Mouse (Mus musculus) MEL (cell line): ENCODE results near the gene Rcc1l. TPM values are rescaled to one million over a fixed set of nuclear protein-coding genes. Genes with fewer than 3 reads are reported as not detected.
A peak's percentile ranks its signal among the peaks of the same experiment; 100 is the strongest.

ENCODE experiments used
- DNase-seq: peaks from one replicate; pipeline ENCODE4 v3.0.0; 2011; ENCODE audit warnings: low read depth, low spot score
- H3K27ac ChIP-seq: 2 replicates; pipeline ENCODE4 v1.5.1; 2012; ENCODE audit warnings: low read depth, mild to moderate bottlenecking, control low read depth, low read length, moderate library complexity; ENCODE audit not compliant: control insufficient read depth
- H3K27me3 ChIP-seq, 2 experiments: fragments of 150-350 bp in 1 of 2; sonication (generic) in 1 of 2; 2 replicates each; pipeline ENCODE4 v1.6.1; 2012; ENCODE audit warnings: low read length in 2 of 2, mild to moderate bottlenecking in 2 of 2, improper control_type of control experiment in 1 of 2, moderate library complexity in 1 of 2; ENCODE audit not compliant: insufficient read depth in 2 of 2, control insufficient read depth in 1 of 2
- H3K36me3 ChIP-seq, 2 experiments: 2 replicates each; pipeline ENCODE4 v1.6.1; 2012 to 2014; ENCODE audit warnings: low read length in 2 of 2, improper control_type of control experiment in 1 of 2, inconsistent platforms in 1 of 2, mild to moderate bottlenecking in 1 of 2; ENCODE audit not compliant: insufficient read depth in 2 of 2, control insufficient read depth in 1 of 2
- H3K4me1 ChIP-seq, 2 experiments: fragments of 150-350 bp in 1 of 2; sonication (generic) in 1 of 2; 2 replicates each; pipeline ENCODE4 v1.6.1; 2012; ENCODE audit warnings: low read length in 2 of 2, improper control_type of control experiment in 1 of 2, mild to moderate bottlenecking in 1 of 2; ENCODE audit not compliant: insufficient read depth in 2 of 2, control insufficient read depth in 1 of 2
- H3K4me3 ChIP-seq, 2 experiments: fragments of 150-350 bp in 1 of 2; sonication (generic) in 1 of 2; 2 replicates each; pipeline ENCODE4 v1.5.1; 2012; ENCODE audit warnings: low read depth in 2 of 2, low read length in 2 of 2, mild to moderate bottlenecking in 2 of 2, moderate library complexity in 2 of 2, control low read depth in 1 of 2, improper control_type of control experiment in 1 of 2; ENCODE audit not compliant: control insufficient read depth in 1 of 2, insufficient read depth in 1 of 2
- H3K79me2 ChIP-seq: 2 replicates; pipeline ENCODE4 v1.6.1; 2012; ENCODE audit warnings: mild to moderate bottlenecking, low read length, moderate library complexity; ENCODE audit not compliant: control insufficient read depth, poor library complexity, insufficient read depth
- H3K9ac ChIP-seq: 2 replicates; pipeline ENCODE4 v1.6.1; 2012; ENCODE audit warnings: low read depth, mild to moderate bottlenecking, control low read depth, low read length, moderate library complexity; ENCODE audit not compliant: control insufficient read depth, poor library complexity, severe bottlenecking
- H3K9me3 ChIP-seq: fragments of 150-350 bp; sonication (generic); replicated peaks from 2 replicates; pipeline ENCODE4 v1.6.1; 2012; ENCODE audit warnings: mild to moderate bottlenecking, low read length, improper control_type of control experiment, moderate library complexity; ENCODE audit not compliant: insufficient read depth
- BHLHE40 ChIP-seq: IDR thresholded peaks from 2 replicates; pipeline ENCODE4 v1.6.1; 2012; ENCODE audit warnings: low read depth, mild to moderate bottlenecking, inconsistent platforms, low read length, improper control_type of control experiment, borderline replicate concordance
- CTCF ChIP-seq, 3 experiments: IDR thresholded peaks in 2 of 3; conservative IDR thresholded peaks in 1 of 3; 2 replicates each; pipeline ENCODE4 v1.5.1; 2011 to 2012; ENCODE audit warnings: low read length in 3 of 3, low read depth in 2 of 3, mild to moderate bottlenecking in 2 of 3, improper control_type of control experiment in 1 of 3, inconsistent platforms in 1 of 3, mixed read lengths in 1 of 3, moderate library complexity in 1 of 3; ENCODE audit not compliant: control insufficient read depth in 1 of 3, insufficient read depth in 1 of 3, poor library complexity in 1 of 3, severe bottlenecking in 1 of 3
- JUND ChIP-seq: IDR thresholded peaks from 2 replicates; pipeline ENCODE4 v1.6.1; 2011; ENCODE audit warnings: low read depth, mild to moderate bottlenecking, improper control_type of control experiment, low read length
- MAFK ChIP-seq: IDR thresholded peaks from 2 replicates; pipeline ENCODE4 v1.6.1; 2011; ENCODE audit warnings: low read depth, mild to moderate bottlenecking, low read length, improper control_type of control experiment, borderline replicate concordance
- MAZ ChIP-seq: IDR thresholded peaks from 2 replicates; pipeline ENCODE4 v1.6.1; 2012; ENCODE audit warnings: low read depth, mild to moderate bottlenecking, inconsistent platforms, low read length, improper control_type of control experiment
- MEF2A ChIP-seq: IDR thresholded peaks from 2 replicates; pipeline ENCODE4 v1.6.1; 2014; ENCODE audit warnings: low read depth, mild to moderate bottlenecking, inconsistent platforms, low read length, improper control_type of control experiment; ENCODE audit not compliant: poor library complexity, insufficient replicate concordance, severe bottlenecking; ENCODE audit errors: extremely low read depth
- MXI1 ChIP-seq: IDR thresholded peaks from 2 replicates; pipeline ENCODE4 v1.6.1; 2011; ENCODE audit warnings: mild to moderate bottlenecking, low read depth, low read length, improper control_type of control experiment
- NRF1 ChIP-seq: IDR thresholded peaks from 2 replicates; pipeline ENCODE4 v1.6.1; 2014; ENCODE audit warnings: low read depth, mild to moderate bottlenecking, inconsistent platforms, low read length, improper control_type of control experiment, moderate library complexity; ENCODE audit not compliant: poor library complexity, insufficient read depth, severe bottlenecking
- POLR2A ChIP-seq, 2 experiments: IDR thresholded peaks; 2 replicates each; pipeline ENCODE4 v1.6.1; 2011 to 2012; ENCODE audit warnings: low read length in 2 of 2, mild to moderate bottlenecking in 2 of 2, control low read depth in 1 of 2, improper control_type of control experiment in 1 of 2, low read depth in 1 of 2, moderate library complexity in 1 of 2; ENCODE audit not compliant: control insufficient read depth in 1 of 2, insufficient read depth in 1 of 2, poor library complexity in 1 of 2
- POLR2AphosphoS2 ChIP-seq: IDR thresholded peaks from 2 replicates; pipeline ENCODE4 v1.6.1; 2011; ENCODE audit warnings: low read length, improper control_type of control experiment
- POLR2AphosphoS5 ChIP-seq: IDR thresholded peaks from 2 replicates; pipeline ENCODE4 v1.6.1; 2012; ENCODE audit warnings: low read depth, borderline replicate concordance, mild to moderate bottlenecking, inconsistent platforms, low read length, moderate library complexity, mixed read lengths
- RAD21 ChIP-seq: IDR thresholded peaks from 2 replicates; pipeline ENCODE4 v1.6.1; 2011; ENCODE audit warnings: mild to moderate bottlenecking, low read depth, low read length, improper control_type of control experiment
- SIN3A ChIP-seq: IDR thresholded peaks from 2 replicates; pipeline ENCODE4 v1.6.1; 2012; ENCODE audit warnings: low read length, improper control_type of control experiment, inconsistent platforms
- SMC3 ChIP-seq: IDR thresholded peaks from 2 replicates; pipeline ENCODE4 v1.6.1; 2011; ENCODE audit warnings: low read depth, low read length, improper control_type of control experiment
- TAL1 ChIP-seq: IDR thresholded peaks from 2 replicates; pipeline ENCODE4 v1.6.1; 2012; ENCODE audit warnings: mild to moderate bottlenecking, inconsistent platforms, low read length, moderate library complexity, mixed read lengths
- TCF12 ChIP-seq: IDR thresholded peaks from 2 replicates; pipeline ENCODE4 v1.6.1; 2014; ENCODE audit warnings: low read depth, mild to moderate bottlenecking, inconsistent platforms, low read length, improper control_type of control experiment, moderate library complexity
- UBTF ChIP-seq: IDR thresholded peaks from 2 replicates; pipeline ENCODE4 v1.6.1; 2012; ENCODE audit warnings: low read depth, mild to moderate bottlenecking, inconsistent platforms, low read length, improper control_type of control experiment, moderate library complexity, borderline replicate concordance; ENCODE audit not compliant: insufficient read depth
- ZC3H11A ChIP-seq: IDR thresholded peaks from 2 replicates; pipeline ENCODE4 v1.6.1; 2012; ENCODE audit warnings: low read depth, mild to moderate bottlenecking, inconsistent platforms, low read length, improper control_type of control experiment
- ZKSCAN1 ChIP-seq: IDR thresholded peaks from 2 replicates; pipeline ENCODE4 v1.6.1; 2012; ENCODE audit warnings: low read depth, mild to moderate bottlenecking, inconsistent platforms, low read length, improper control_type of control experiment, moderate library complexity
- ZMIZ1 ChIP-seq: IDR thresholded peaks from 2 replicates; pipeline ENCODE4 v1.6.1; 2012; ENCODE audit warnings: low read depth, mild to moderate bottlenecking, inconsistent platforms, low read length, improper control_type of control experiment, moderate library complexity
- ZNF384 ChIP-seq: IDR thresholded peaks from 2 replicates; pipeline ENCODE4 v1.6.1; 2012; ENCODE audit warnings: low read depth, mild to moderate bottlenecking, inconsistent platforms, low read length, improper control_type of control experiment
- polyA plus RNA-seq, 2 experiments: library from polyadenylated mRNA; stranded (reverse) in 1 of 2; unstranded in 1 of 2; fragments of >175 nt in 1 of 2; fragments of >200 nt in 1 of 2; gene quantifications; 2 replicates each; pipeline versions ENCODE4 v1.2.1 to v1.2.4; 2012; ENCODE audit warnings: low replicate concordance in 2 of 2, low read depth in 1 of 2; ENCODE audit not compliant: insufficient read length in 2 of 2, insufficient read depth in 1 of 2, missing spikeins in 1 of 2
- total RNA-seq: library from RNA; depleted of rRNA; stranded (reverse); fragments of 300-350 nt; gene quantifications from 2 replicates; pipeline ENCODE4 v1.2.3, GENCODE M21; 2012

Gene Rcc1l
- total and polyA plus RNA-seq, 3 experiments = 51.7 to 59.1 TPM; not detected in 1

GRCm38 (mm10) chr5:134147194-134147753, 29.3 kb downstream of the Rcc1l start:
- H3K27ac ChIP-seq = no peak overlapping the region

GRCm38 (mm10) chr5:134144986-134145385, 31.6 kb downstream of the Rcc1l start:
- H3K27me3 ChIP-seq = no peaks in the 10 kb centered on the region
- TF ChIP-seq MAFK = no peak
- peak in 1 of 3 experiments; percentile 16; a peak in 2 of 6 replicates for TF ChIP-seq CTCF (IDR thresholded peaks at IDR 0.05 in 2 of 3, conservative IDR thresholded peaks at IDR 0.05 in 1 of 3; ENCODE audit: control insufficient read depth in 1 of 3, insufficient read depth in 1 of 3, low read depth in 2 of 3, low read length in 3 of 3, poor library complexity in 1 of 3, severe bottlenecking in 1 of 3)
- H3K9me3 ChIP-seq = no peaks in the 10 kb centered on the region
- H3K4me3 ChIP-seq = no peak overlapping the region
- no peak overlapping the region for H3K27ac ChIP-seq
- H3K36me3 ChIP-seq = no peaks in the 10 kb centered on the region; a peak in 1 of 4 replicates
- DNase-seq = no peak
- no peak overlapping the region for H3K9ac ChIP-seq
- no peaks in the 10 kb centered on the region for H3K4me1 ChIP-seq
- H3K79me2 ChIP-seq = no peaks in the 10 kb centered on the region

More at GRCm38 (mm10) chr5:134147194-134147753, 29.3 kb downstream of the Rcc1l start:
- Histone ChIP-seq H3K36me3 (peaks cover 0 to 3% of the 10 kb centered on the region in 2 experiments; a peak in 1 of 4 replicates), H3K9ac (no peak overlapping the region), H3K9me3 (no peaks in the 10 kb centered on the region), H3K79me2 (no peaks in the 10 kb centered on the region), H3K27me3 (no peaks in the 10 kb centered on the region), H3K4me1 (no peaks in the 10 kb centered on the region), H3K4me3 (no peak overlapping the region)
- no peak for DNase-seq
- TF ChIP-seq RAD21 (no peak), UBTF (no peak), POLR2AphosphoS5 (no peak), MAZ (no peak), POLR2A (IDR thresholded peaks at IDR 0.05; ENCODE audit: control insufficient read depth in 1 of 2, insufficient read depth in 1 of 2, low read depth in 1 of 2, low read length in 2 of 2, poor library complexity in 1 of 2) (no peak), SIN3A (no peak), ZKSCAN1 (no peak), TAL1 (no peak), SMC3 (no peak), ZNF384 (no peak), ZMIZ1 (no peak), POLR2AphosphoS2 (no peak), ZC3H11A (no peak), JUND (no peak), MAFK (no peak), BHLHE40 (no peak), MEF2A (no peak), NRF1 (no peak), TCF12 (no peak), MXI1 (no peak)
